Mouse (Mus musculus): ENCODE measurements around the gene Ulk2. TPM values are rescaled to one million over a fixed set of nuclear protein-coding genes. Genes with fewer than 3 reads are reported as not detected.
"Not testable (repeated sequence)": the region's sequence is repeated elsewhere in the genome, so short reads cannot be mapped to it uniquely, and the experiment has no call there.

Ulk2 gene
- total and polyA plus RNA-seq, 3 experiments = 2.8 to 23.0 (median 16.7) TPM

- no peak for TF ChIP-seq GATA1 (IDR thresholded peaks at IDR 0.05; ENCODE audit: borderline replicate concordance, low read length)
- TF ChIP-seq CTCF (IDR thresholded peaks at IDR 0.05; ENCODE audit: low read depth, low read length) = no peak
- no peak for TF ChIP-seq POLR2AphosphoS5 (IDR thresholded peaks at IDR 0.05; ENCODE audit: insufficient replicate concordance, low read depth, low read length)
- TF ChIP-seq TAL1 (conservative IDR thresholded peaks at IDR 0.05; ENCODE audit: low read depth, low read length) = no peak
- TF ChIP-seq GATA2 (IDR thresholded peaks at IDR 0.05; ENCODE audit: borderline replicate concordance, low read depth, low read length) = no peak
- Histone ChIP-seq H3K9me3 (replicated peaks) (no peaks in the 10 kb centered on the region), H3K4me1 (ENCODE audit: insufficient read depth, low read depth, low read length) (peaks cover 13% of the 10 kb centered on the region), H3K27me3 (ENCODE audit: insufficient read depth, low read length) (no peaks in the 10 kb centered on the region), H3K36me3 (replicated peaks) (peaks cover 16% of the 10 kb centered on the region), H3K4me3 (ENCODE audit: low read depth, low read length) (no peak overlapping the region)
- ATAC-seq (ENCODE audit: extremely low read depth, insufficient number of reproducible peaks, low FRiP score, poor library complexity, severe bottlenecking) (no peak), DNase-seq (ENCODE audit: low spot score) (no peak)
Observed at GRCm38 (mm10) chr11:61859316-61859715, 4.4 kb upstream of the Ulk2 start.

DNA sequence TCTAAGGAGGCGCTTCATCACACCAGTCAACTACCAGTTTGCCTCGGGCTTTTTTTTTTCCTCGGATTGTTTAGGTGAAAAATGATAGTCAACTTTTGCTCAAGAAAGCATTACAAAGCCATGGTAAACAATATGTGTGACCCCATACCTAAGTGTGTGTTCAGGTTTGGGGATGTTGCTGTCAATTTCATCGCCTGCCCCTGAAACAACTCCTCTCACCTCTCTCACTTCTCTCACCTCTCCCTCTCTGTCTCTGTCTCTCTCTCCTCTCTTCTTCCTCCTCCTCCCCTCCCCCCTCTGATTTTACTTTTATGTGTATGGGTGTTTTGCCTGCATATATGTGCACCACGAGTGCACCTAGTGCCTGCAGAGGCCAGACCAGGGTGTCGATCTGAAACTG lies 666 bp upstream of the Ulk2 start:
- DNase-seq (ENCODE audit: low spot score) (no peak), ATAC-seq (ENCODE audit: extremely low read depth, insufficient number of reproducible peaks, low FRiP score, poor library complexity, severe bottlenecking) (no peak)
- Histone ChIP-seq H3K9me3 (replicated peaks) (no peaks in the 10 kb centered on the region), H3K4me3 (ENCODE audit: low read depth, low read length) (peak overlapping the region; percentile 82; the same call in 1 of the 2 replicates), H3K4me1 (ENCODE audit: insufficient read depth, low read depth, low read length) (peaks cover 13% of the 10 kb centered on the region), H3K27me3 (ENCODE audit: insufficient read depth, low read length) (no peaks in the 10 kb centered on the region), H3K36me3 (replicated peaks) (peaks cover 6% of the 10 kb centered on the region)
- no peak for TF ChIP-seq CTCF (IDR thresholded peaks at IDR 0.05; ENCODE audit: low read depth, low read length)
- TF ChIP-seq POLR2AphosphoS5 (IDR thresholded peaks at IDR 0.05; ENCODE audit: insufficient replicate concordance, low read depth, low read length) = no peak
- no peak for TF ChIP-seq TAL1 (conservative IDR thresholded peaks at IDR 0.05; ENCODE audit: low read depth, low read length)
- no peak for TF ChIP-seq GATA2 (IDR thresholded peaks at IDR 0.05; ENCODE audit: borderline replicate concordance, low read depth, low read length)
- no peak for TF ChIP-seq GATA1 (IDR thresholded peaks at IDR 0.05; ENCODE audit: borderline replicate concordance, low read length)

- H3K4me1 ChIP-seq (ENCODE audit: insufficient read depth, low read depth, low read length) = peaks cover 13% of the 10 kb centered on the region
- no peaks in the 10 kb centered on the region for H3K9me3 ChIP-seq (replicated peaks)
- H3K27me3 ChIP-seq (ENCODE audit: insufficient read depth, low read length) = no peaks in the 10 kb centered on the region
- peaks cover 10% of the 10 kb centered on the region for H3K36me3 ChIP-seq (replicated peaks)
- ATAC-seq (ENCODE audit: extremely low read depth, insufficient number of reproducible peaks, low FRiP score, poor library complexity, severe bottlenecking) (peak; percentile 79), DNase-seq (ENCODE audit: low spot score) (peak; percentile 72)
- H3K4me3 ChIP-seq (ENCODE audit: low read depth, low read length) = peak overlapping the region; percentile 82
- no peak for TF ChIP-seq GATA2 (IDR thresholded peaks at IDR 0.05; ENCODE audit: borderline replicate concordance, low read depth, low read length)
Observed at GRCm38 (mm10) chr11:61854211-61854987, 474 bp downstream of the Ulk2 start.

DNA sequence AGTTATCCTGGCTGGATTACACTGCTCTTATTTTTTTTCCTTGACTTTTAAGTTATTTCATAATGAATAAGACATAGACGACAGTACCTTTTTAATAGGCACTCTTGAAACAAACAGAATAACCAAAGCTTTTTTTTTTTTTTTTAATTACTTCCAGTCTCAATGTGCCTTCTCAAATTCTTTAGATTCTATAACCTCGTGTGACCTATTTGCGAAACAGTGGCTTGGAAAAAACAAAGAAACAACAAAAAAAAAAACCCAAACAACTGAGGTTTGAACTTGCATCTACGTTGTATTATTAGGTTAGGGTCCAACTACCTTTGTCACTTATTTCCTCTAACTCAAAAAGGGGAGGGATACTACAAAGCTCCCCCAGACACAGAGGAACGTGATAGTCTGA lies 1.2 kb downstream of the Ulk2 start:
- ATAC-seq (ENCODE audit: extremely low read depth, insufficient number of reproducible peaks, low FRiP score, poor library complexity, severe bottlenecking) (no peak; the same call in 1 of the 2 replicates), DNase-seq (ENCODE audit: low spot score) (no peak)
- Histone ChIP-seq H3K4me1 (ENCODE audit: insufficient read depth, low read depth, low read length) (peaks cover 13% of the 10 kb centered on the region), H3K27me3 (ENCODE audit: insufficient read depth, low read length) (no peaks in the 10 kb centered on the region), H3K4me3 (ENCODE audit: low read depth, low read length) (peak overlapping the region; percentile 82), H3K36me3 (replicated peaks) (peaks cover 12% of the 10 kb centered on the region), H3K9me3 (replicated peaks) (no peaks in the 10 kb centered on the region)
- no peak for TF ChIP-seq TAL1 (conservative IDR thresholded peaks at IDR 0.05; ENCODE audit: low read depth, low read length)
- no peak for TF ChIP-seq GATA2 (IDR thresholded peaks at IDR 0.05; ENCODE audit: borderline replicate concordance, low read depth, low read length)
- no peak for TF ChIP-seq CTCF (IDR thresholded peaks at IDR 0.05; ENCODE audit: low read depth, low read length)
- no peak for TF ChIP-seq POLR2AphosphoS5 (IDR thresholded peaks at IDR 0.05; ENCODE audit: insufficient replicate concordance, low read depth, low read length)
- no peak for TF ChIP-seq GATA1 (IDR thresholded peaks at IDR 0.05; ENCODE audit: borderline replicate concordance, low read length)

DNA sequence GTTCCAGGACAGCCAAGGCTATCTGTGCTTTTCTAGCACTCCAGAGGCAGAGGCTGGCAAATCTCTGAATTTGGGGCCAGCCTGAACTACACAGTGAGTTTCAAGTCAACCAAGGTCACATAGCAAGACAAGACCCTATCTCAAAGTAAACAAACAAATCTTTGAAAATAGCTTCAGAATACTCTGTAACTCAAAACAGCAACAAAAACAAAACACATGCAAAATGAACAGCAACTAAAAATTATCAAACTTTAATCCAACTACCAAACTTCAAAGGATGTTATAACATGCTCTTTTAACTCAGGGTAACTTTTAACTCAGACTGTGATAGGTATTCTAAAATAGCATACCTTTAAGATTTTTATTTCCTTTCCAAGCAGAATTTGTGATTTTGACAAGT lies 2.0 kb downstream of the Ulk2 start:
- Histone ChIP-seq H3K36me3 (replicated peaks) (peaks cover 14% of the 10 kb centered on the region), H3K4me1 (ENCODE audit: insufficient read depth, low read depth, low read length) (peaks cover 13% of the 10 kb centered on the region), H3K27me3 (ENCODE audit: insufficient read depth, low read length) (no peaks in the 10 kb centered on the region), H3K9me3 (replicated peaks) (no peaks in the 10 kb centered on the region), H3K4me3 (ENCODE audit: low read depth, low read length) (no peak overlapping the region)
- DNase-seq (ENCODE audit: low spot score) = no peak
- TF ChIP-seq GATA1 (IDR thresholded peaks at IDR 0.05; ENCODE audit: borderline replicate concordance, low read length) = no peak
- no peak for TF ChIP-seq CTCF (IDR thresholded peaks at IDR 0.05; ENCODE audit: low read depth, low read length)
- no peak for TF ChIP-seq TAL1 (conservative IDR thresholded peaks at IDR 0.05; ENCODE audit: low read depth, low read length)
- TF ChIP-seq POLR2AphosphoS5 (IDR thresholded peaks at IDR 0.05; ENCODE audit: insufficient replicate concordance, low read depth, low read length) = no peak
- no peak for TF ChIP-seq GATA2 (IDR thresholded peaks at IDR 0.05; ENCODE audit: borderline replicate concordance, low read depth, low read length)
- no peak for ATAC-seq (ENCODE audit: extremely low read depth, insufficient number of reproducible peaks, low FRiP score, poor library complexity, severe bottlenecking)

DNA sequence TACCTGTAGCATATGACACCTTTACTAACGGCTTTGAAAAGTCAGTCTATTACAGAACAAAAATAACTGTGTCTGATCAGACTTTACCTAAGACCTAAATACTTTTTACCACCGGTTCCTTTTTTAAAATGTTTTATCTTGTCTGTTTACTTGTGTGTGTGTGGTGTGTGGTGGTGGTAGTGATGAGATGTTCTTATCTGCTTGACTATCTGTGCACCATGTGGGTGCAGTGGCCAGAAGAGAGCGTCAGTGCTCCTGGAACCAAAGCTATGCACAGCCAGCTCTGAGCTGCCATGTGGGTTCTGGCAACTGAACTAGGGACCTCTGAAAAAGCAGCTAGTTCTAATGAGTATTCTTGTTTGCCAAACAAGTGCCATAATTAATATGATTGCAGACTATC lies 3.7 kb downstream of the Ulk2 start:
- no peaks in the 10 kb centered on the region for H3K9me3 ChIP-seq (replicated peaks)
- H3K4me3 ChIP-seq (ENCODE audit: low read depth, low read length) = no peak overlapping the region
- no peak for ATAC-seq (ENCODE audit: extremely low read depth, insufficient number of reproducible peaks, low FRiP score, poor library complexity, severe bottlenecking)
- TF ChIP-seq TAL1 (conservative IDR thresholded peaks at IDR 0.05; ENCODE audit: low read depth, low read length) = no peak
- TF ChIP-seq CTCF (IDR thresholded peaks at IDR 0.05; ENCODE audit: low read depth, low read length) = no peak
- TF ChIP-seq POLR2AphosphoS5 (IDR thresholded peaks at IDR 0.05; ENCODE audit: insufficient replicate concordance, low read depth, low read length) = no peak
- TF ChIP-seq GATA1 (IDR thresholded peaks at IDR 0.05; ENCODE audit: borderline replicate concordance, low read length) = no peak
- TF ChIP-seq GATA2 (IDR thresholded peaks at IDR 0.05; ENCODE audit: borderline replicate concordance, low read depth, low read length) = no peak
- H3K4me1 ChIP-seq (ENCODE audit: insufficient read depth, low read depth, low read length) = peaks cover 13% of the 10 kb centered on the region
- H3K36me3 ChIP-seq (replicated peaks) = peaks cover 14% of the 10 kb centered on the region
- DNase-seq (ENCODE audit: low spot score) = no peak
- H3K27me3 ChIP-seq (ENCODE audit: insufficient read depth, low read length) = no peaks in the 10 kb centered on the region

DNA sequence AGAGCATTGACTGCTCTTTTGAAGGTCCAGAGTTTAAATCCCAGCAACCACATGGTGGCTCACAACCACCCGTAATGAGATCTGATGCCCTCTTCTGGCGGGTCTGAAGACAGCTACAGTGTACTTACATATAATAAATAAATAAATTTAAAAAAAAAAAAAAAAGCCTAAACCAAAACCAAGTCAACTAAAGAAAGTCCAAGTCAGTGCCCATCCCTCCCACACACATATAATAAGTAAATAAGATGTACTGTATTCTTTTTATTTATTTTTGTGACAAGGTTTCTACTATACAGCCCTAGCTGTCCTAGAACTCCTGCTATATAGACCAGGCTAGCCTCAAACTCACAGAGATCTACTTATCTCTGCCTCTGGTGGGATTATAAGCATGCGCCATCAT lies 14.2 kb downstream of the Ulk2 start:
- DNase-seq (ENCODE audit: low spot score); ATAC-seq (ENCODE audit: extremely low read depth, insufficient number of reproducible peaks, low FRiP score, poor library complexity, severe bottlenecking); H3K9me3 ChIP-seq (replicated peaks); H3K4me1 ChIP-seq (ENCODE audit: insufficient read depth, low read depth, low read length); H3K27me3 ChIP-seq (ENCODE audit: insufficient read depth, low read length); H3K4me3 ChIP-seq (ENCODE audit: low read depth, low read length): not testable (repeated sequence)
- peaks cover 16% of the 10 kb centered on the region for H3K36me3 ChIP-seq (replicated peaks)
